Mouse (Mus musculus): Measurements from ENCODE around the gene Slfn4. TPM values are rescaled to one million over a fixed set of nuclear protein-coding genes. Genes with fewer than 3 reads are reported as not detected.

Gene Slfn4
- polyA plus RNA-seq (2012; rRNA removed) = 0.34 and 0.53 TPM in 2 replicates

DNA sequence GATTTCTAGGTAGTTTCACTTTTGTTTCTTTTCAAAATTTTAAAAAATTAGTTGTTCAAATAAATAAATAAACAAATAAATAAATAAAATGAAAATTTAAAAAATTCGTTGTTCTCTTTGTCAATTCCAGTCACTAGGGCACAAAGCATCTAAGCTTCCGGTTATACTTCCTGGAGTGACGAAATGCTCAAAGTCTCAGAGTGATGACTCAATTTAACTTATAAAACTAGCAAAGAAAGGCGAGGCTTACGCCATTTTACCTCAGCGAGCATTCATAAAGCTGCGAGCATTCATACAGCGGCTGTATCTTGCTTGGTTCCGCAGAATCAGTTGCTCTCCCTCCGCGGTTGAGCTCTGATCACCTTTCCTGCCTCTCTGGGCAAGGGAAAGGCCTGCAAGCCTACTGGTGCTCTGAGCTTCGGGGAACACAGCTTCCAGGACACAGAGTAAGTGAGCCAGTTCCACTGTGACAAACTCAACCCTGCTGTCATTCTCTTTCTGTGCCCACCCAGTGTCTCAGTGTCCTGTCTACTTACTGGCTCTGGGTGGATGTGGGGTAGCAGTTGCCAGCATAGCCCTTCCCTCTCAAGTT is at the start of gene Slfn4:
Gene Slfn4, plus strand, starts transcription at position 239 of the 592 bp plus-strand sequence.

DNA sequence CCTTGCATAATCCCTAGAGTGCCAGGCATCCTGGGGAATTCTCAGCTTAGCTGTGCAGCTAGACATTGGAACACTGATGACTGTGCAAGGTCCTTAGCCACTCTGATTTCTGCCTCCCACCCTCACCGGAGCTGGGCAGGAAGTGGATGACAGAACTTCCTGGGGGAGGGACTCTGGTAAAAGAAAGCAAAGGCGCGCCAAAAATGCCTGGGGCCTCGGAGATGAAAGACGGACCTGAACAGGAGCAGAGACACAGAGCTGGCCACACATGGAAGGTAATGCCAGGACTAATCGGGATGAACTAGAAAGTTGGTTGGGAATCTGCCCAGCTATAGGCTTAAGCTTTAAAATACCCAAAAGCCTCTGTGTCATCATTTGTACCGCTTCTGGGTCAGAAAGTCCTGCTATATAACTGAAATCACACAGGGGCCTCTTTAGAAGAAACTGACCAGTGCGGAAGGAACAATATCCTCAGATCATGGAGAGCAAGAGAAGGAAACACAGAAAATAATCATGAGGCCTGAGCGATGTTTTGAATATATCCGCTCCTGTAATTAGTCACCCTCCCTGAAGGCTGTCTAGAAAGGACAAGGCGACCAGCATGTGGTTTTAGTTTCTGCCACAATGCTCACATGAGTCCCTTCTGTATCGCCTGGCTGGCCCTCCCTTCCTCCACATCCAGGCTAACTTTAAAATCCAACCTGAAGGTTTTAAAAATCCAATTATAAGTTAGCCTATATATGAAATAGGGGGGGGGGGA is 16.3 kb downstream of the Slfn4 start, which contains the start of gene Slfn3:
Gene Slfn3, plus strand, starts transcription at position 197 of the 760 bp plus-strand sequence.

Other genes starting within 250 kb of the Slfn4 start
- gene Slfn5, start 223.8 kb upstream of the Slfn4 start, polyA plus RNA-seq (2012; rRNA removed) = 2.1 and 2.2 TPM in 2 replicates
- gene Slfn9, start 183.4 kb upstream of the Slfn4 start, polyA plus RNA-seq (2012; rRNA removed) = 0.76 and 0.91 TPM in 2 replicates
- gene Slfn8, start 154.4 kb upstream of the Slfn4 start, polyA plus RNA-seq (2012; rRNA removed) = 0.30 and 0.38 TPM in 2 replicates
- gene Slfn2, start 110.1 kb upstream of the Slfn4 start, polyA plus RNA-seq (2012; rRNA removed) = 2.4 and 2.8 TPM in 2 replicates
- gene Slfn1, start 58.3 kb upstream of the Slfn4 start, polyA plus RNA-seq (2012; rRNA removed) = 0.34 and 0.50 TPM in 2 replicates
- 0.21 and 0.32 TPM in 2 replicates for gene Slfn3, start 16.1 kb downstream of the Slfn4 start, polyA plus RNA-seq (2012; rRNA removed)
- 0.58 and 0.93 TPM in 2 replicates for gene Slfn14, start 111.5 kb downstream of the Slfn4 start, polyA plus RNA-seq (2012; rRNA removed)
- 31.6 and 37.4 TPM in 2 replicates for gene Ap2b1, start 123.8 kb downstream of the Slfn4 start, polyA plus RNA-seq (2012; rRNA removed)
- gene Pex12, start 127.4 kb downstream of the Slfn4 start, polyA plus RNA-seq (2012; rRNA removed) = 8.9 and 9.3 TPM in 2 replicates
- 3.0 TPM in 2 replicates for gene Rasl10b, start 234.0 kb downstream of the Slfn4 start, polyA plus RNA-seq (2012; rRNA removed)